Mouse (Mus musculus): ENCODE measurements around the gene F2rl1. TPM values are rescaled to one million over a fixed set of nuclear protein-coding genes. Genes with fewer than 3 reads are reported as not detected.

F2rl1 gene
- total and polyA plus RNA-seq, 3 experiments: 0.06 TPM; not detected in 2

GRCm38 (mm10) chr13:95545729-95546186 lies 20.7 kb upstream of the F2rl1 start:
- no peaks in the 10 kb centered on the region for H3K36me3 ChIP-seq (ENCODE audit: control insufficient read depth in 1 of 2, insufficient read depth in 2 of 2, low read length in 2 of 2)
- no peaks in the 10 kb centered on the region for H3K79me2 ChIP-seq (ENCODE audit: control insufficient read depth, insufficient read depth, low read length, poor library complexity)
- DNase-seq (ENCODE audit: low read depth, low spot score): no peak
- no peak overlapping the region for H3K9ac ChIP-seq (ENCODE audit: control insufficient read depth, low read depth, low read length, poor library complexity, severe bottlenecking)
- no peak overlapping the region for H3K4me3 ChIP-seq (ENCODE audit: control insufficient read depth in 1 of 2, insufficient read depth in 1 of 2, low read depth in 2 of 2, low read length in 2 of 2)
- no peaks in the 10 kb centered on the region for H3K4me1 ChIP-seq (ENCODE audit: control insufficient read depth in 1 of 2, insufficient read depth in 2 of 2, low read length in 2 of 2)
- TF ChIP-seq MYB (IDR thresholded peaks at IDR 0.05; ENCODE audit: low read depth, low read length) (no peak), ZMIZ1 (IDR thresholded peaks at IDR 0.05; ENCODE audit: low read depth, low read length) (no peak), ZKSCAN1 (IDR thresholded peaks at IDR 0.05; ENCODE audit: low read depth, low read length) (no peak), MAX (IDR thresholded peaks at IDR 0.05; ENCODE audit: low read length) (no peak), RCOR1 (IDR thresholded peaks at IDR 0.05; ENCODE audit: low read depth, low read length) (no peak), SIN3A (IDR thresholded peaks at IDR 0.05; ENCODE audit: low read length) (no peak)
- H3K27me3 ChIP-seq (ENCODE audit: control insufficient read depth in 1 of 2, insufficient read depth in 2 of 2, low read length in 2 of 2): peaks cover 0 to 2% of the 10 kb centered on the region in 2 experiments; a peak in 2 of 4 replicates
- no peak overlapping the region for H3K27ac ChIP-seq (ENCODE audit: control insufficient read depth, low read depth, low read length)
- H3K9me3 ChIP-seq (replicated peaks; ENCODE audit: insufficient read depth, low read length): no peaks in the 10 kb centered on the region

- Histone ChIP-seq H3K9me3 (replicated peaks; ENCODE audit: insufficient read depth, low read length) (no peaks in the 10 kb centered on the region), H3K9ac (ENCODE audit: control insufficient read depth, low read depth, low read length, poor library complexity, severe bottlenecking) (no peak overlapping the region), H3K79me2 (ENCODE audit: control insufficient read depth, insufficient read depth, low read length, poor library complexity) (no peaks in the 10 kb centered on the region), H3K4me3 (ENCODE audit: control insufficient read depth in 1 of 2, insufficient read depth in 1 of 2, low read depth in 2 of 2, low read length in 2 of 2) (no peak overlapping the region), H3K27me3 (ENCODE audit: control insufficient read depth in 1 of 2, insufficient read depth in 2 of 2, low read length in 2 of 2) (no peaks in the 10 kb centered on the region; a peak in 1 of 4 replicates), H3K36me3 (ENCODE audit: control insufficient read depth in 1 of 2, insufficient read depth in 2 of 2, low read length in 2 of 2) (peaks cover 0 to 3% of the 10 kb centered on the region in 2 experiments; a peak in 1 of 4 replicates), H3K27ac (ENCODE audit: control insufficient read depth, low read depth, low read length) (no peak overlapping the region), H3K4me1 (ENCODE audit: control insufficient read depth in 1 of 2, insufficient read depth in 2 of 2, low read length in 2 of 2) (peaks cover 0 to 6% of the 10 kb centered on the region in 2 experiments; a peak in 1 of 4 replicates)
- TF ChIP-seq SIN3A (IDR thresholded peaks at IDR 0.05; ENCODE audit: low read length) (no peak), POLR2AphosphoS5 (IDR thresholded peaks at IDR 0.05; ENCODE audit: borderline replicate concordance, low read depth, low read length) (no peak)
- DNase-seq (ENCODE audit: low read depth, low spot score): no peak
These were observed 13.0 kb upstream of the F2rl1 start for GRCm38 (mm10) chr13:95538021-95538420.

- H3K27me3 ChIP-seq (ENCODE audit: control insufficient read depth in 1 of 2, insufficient read depth in 2 of 2, low read length in 2 of 2): peaks cover 0 to 6% of the 10 kb centered on the region in 2 experiments; a peak in 3 of 4 replicates
- TF ChIP-seq MAX (IDR thresholded peaks at IDR 0.05; ENCODE audit: low read length) (no peak), JUND (IDR thresholded peaks at IDR 0.05; ENCODE audit: low read depth, low read length) (no peak), POLR2A (IDR thresholded peaks at IDR 0.05; ENCODE audit: control insufficient read depth in 1 of 2, insufficient read depth in 1 of 2, low read depth in 1 of 2, low read length in 2 of 2, poor library complexity in 1 of 2) (no peak), CHD2 (IDR thresholded peaks at IDR 0.05; ENCODE audit: low read length) (no peak), CTCF (IDR thresholded peaks at IDR 0.05 in 2 of 3, conservative IDR thresholded peaks at IDR 0.05 in 1 of 3; ENCODE audit: control insufficient read depth in 1 of 3, insufficient read depth in 1 of 3, low read depth in 2 of 3, low read length in 3 of 3, poor library complexity in 1 of 3, severe bottlenecking in 1 of 3) (no peak), ETS1 (IDR thresholded peaks at IDR 0.05; ENCODE audit: low read depth, low read length) (no peak), CHD1 (IDR thresholded peaks at IDR 0.05; ENCODE audit: low read depth, low read length) (no peak), EP300 (IDR thresholded peaks at IDR 0.05; ENCODE audit: low read depth in 1 of 2, low read length in 2 of 2) (no peak), MAZ (IDR thresholded peaks at IDR 0.05; ENCODE audit: low read depth, low read length) (no peak), NELFE (IDR thresholded peaks at IDR 0.05; ENCODE audit: low read depth, low read length) (no peak), ELF1 (IDR thresholded peaks at IDR 0.05; ENCODE audit: low read depth, low read length) (no peak), USF1 (IDR thresholded peaks at IDR 0.05; ENCODE audit: low read depth, low read length) (no peak), ZMIZ1 (IDR thresholded peaks at IDR 0.05; ENCODE audit: low read depth, low read length) (no peak), TAL1 (IDR thresholded peaks at IDR 0.05; ENCODE audit: low read length) (no peak), MYC (IDR thresholded peaks at IDR 0.05; ENCODE audit: low read depth, low read length) (no peak), USF2 (IDR thresholded peaks at IDR 0.05; ENCODE audit: borderline replicate concordance in 1 of 2, insufficient read depth in 1 of 2, low read depth in 1 of 2, low read length in 2 of 2) (no peak), MYB (IDR thresholded peaks at IDR 0.05; ENCODE audit: low read depth, low read length) (no peak), SIN3A (IDR thresholded peaks at IDR 0.05; ENCODE audit: low read length) (no peak), BHLHE40 (IDR thresholded peaks at IDR 0.05; ENCODE audit: borderline replicate concordance, low read depth, low read length) (no peak), HCFC1 (IDR thresholded peaks at IDR 0.05; ENCODE audit: low read depth, low read length) (no peak)
- H3K27ac ChIP-seq (ENCODE audit: control insufficient read depth, low read depth, low read length): no peak overlapping the region
- no peak for DNase-seq (ENCODE audit: low read depth, low spot score)
- peaks cover 0 to 6% of the 10 kb centered on the region in 2 experiments; a peak in 1 of 4 replicates for H3K4me1 ChIP-seq (ENCODE audit: control insufficient read depth in 1 of 2, insufficient read depth in 2 of 2, low read length in 2 of 2)
- H3K9ac ChIP-seq (ENCODE audit: control insufficient read depth, low read depth, low read length, poor library complexity, severe bottlenecking): no peak overlapping the region
- H3K36me3 ChIP-seq (ENCODE audit: control insufficient read depth in 1 of 2, insufficient read depth in 2 of 2, low read length in 2 of 2): peaks cover 0 to 3% of the 10 kb centered on the region in 2 experiments; a peak in 1 of 4 replicates
- no peaks in the 10 kb centered on the region for H3K79me2 ChIP-seq (ENCODE audit: control insufficient read depth, insufficient read depth, low read length, poor library complexity)
- no peaks in the 10 kb centered on the region for H3K9me3 ChIP-seq (replicated peaks; ENCODE audit: insufficient read depth, low read length)
- H3K4me3 ChIP-seq (ENCODE audit: control insufficient read depth in 1 of 2, insufficient read depth in 1 of 2, low read depth in 2 of 2, low read length in 2 of 2): no peak overlapping the region
These were observed 11.1 kb upstream of the F2rl1 start for GRCm38 (mm10) chr13:95536117-95536493.

All from MEL (cell line).